Mouse (Mus musculus) liver, embryonic 11.5 days (tissue): ENCODE data around the gene Cks1b. TPM values are rescaled to one million over a fixed set of nuclear protein-coding genes. Genes with fewer than 3 reads are reported as not detected.
A peak's percentile ranks its signal among the peaks of the same experiment; 100 is the strongest.

Experiments used
- ATAC-seq: fragments of 200-750 bp; cut with Nextera tagmentation; replicated peaks from 2 replicates; pipeline ENCODE4 v1.8.0; 2017; ENCODE audit warnings: moderate number of reproducible peaks, mild to moderate bottlenecking, moderate TSS enrichment, moderate library complexity; ENCODE audit not compliant: low FRiP score
- DNase-seq: peaks from one replicate; pipeline ENCODE4 v3.0.0-alpha.2; 2017; ENCODE audit warnings: low spot score
- H3K27ac ChIP-seq: fragments of 300-500 bp; sonication (generic); 2 replicates; pipeline ENCODE4 v1.5.1; 2014; ENCODE audit warnings: mild to moderate bottlenecking, low read depth, low read length, control low read depth
- H3K27me3 ChIP-seq: fragments of 300-500 bp; sonication (generic); replicated peaks from 2 replicates; pipeline ENCODE4 v1.6.1; 2014; ENCODE audit warnings: low read length, mixed read lengths; ENCODE audit not compliant: control insufficient read depth, insufficient read depth
- H3K36me3 ChIP-seq: fragments of 300-500 bp; sonication (generic); 2 replicates; pipeline ENCODE4 v1.6.1; 2014; ENCODE audit warnings: mild to moderate bottlenecking, low read length, moderate library complexity, mixed read lengths; ENCODE audit not compliant: control insufficient read depth, insufficient read depth
- H3K4me1 ChIP-seq: fragments of 300-500 bp; sonication (generic); replicated peaks from 2 replicates; pipeline ENCODE4 v1.6.1; 2014; ENCODE audit warnings: low read length, mixed read lengths; ENCODE audit not compliant: control insufficient read depth, insufficient read depth
- H3K4me2 ChIP-seq: fragments of 300-500 bp; sonication (generic); 2 replicates; pipeline ENCODE4 v1.6.1; 2014; ENCODE audit warnings: mild to moderate bottlenecking, control low read depth, moderate library complexity
- H3K4me3 ChIP-seq: fragments of 300-500 bp; sonication (generic); 2 replicates; pipeline ENCODE4 v1.5.1; 2014; ENCODE audit warnings: low read depth, low read length, control low read depth
- H3K9ac ChIP-seq: fragments of 300-500 bp; sonication (generic); 2 replicates; pipeline ENCODE4 v1.6.1; 2014; ENCODE audit warnings: low read depth, low read length, control low read depth
- H3K9me3 ChIP-seq: fragments of 300-500 bp; sonication (generic); 2 replicates; pipeline ENCODE4 v1.6.1; 2016; ENCODE audit warnings: low read length, inconsistent platforms, mixed read lengths; ENCODE audit not compliant: control insufficient read depth
- WGBS: fragments of 180-500 bp; shearing (Covaris S2); extraction: QIAGEN DNeasy Blood & Tissue Kit; methylation state at CpG from one replicate; pipeline ENCODE4 v1.1.7; 2014; 5-methylcytosine and 5-hydroxymethylcytosine counted together
- polyA plus RNA-seq: library from polyadenylated mRNA; unstranded; fragments of >200 nt; fragmentation: Nextera tagmentation; extraction: Ambion mirVana; gene quantifications from 2 replicates; pipeline ENCODE4 v1.2.1, GENCODE M21; 2014

Cks1b gene
- polyA plus RNA-seq, 1 experiment from 2014 or later, result 498 TPM

- Histone ChIP-seq H3K36me3 (peaks cover 28% of the 10 kb centered on the region), H3K9ac (peak within 1 kb of the TSS; percentile 67), H3K9me3 (no peaks in the 10 kb centered on the region), H3K27me3 (no peaks in the 10 kb centered on the region), H3K4me1 (peaks cover 11% of the 10 kb centered on the region), H3K4me2 (peak within 1 kb of the TSS; percentile 85), H3K4me3 (peak within 1 kb of the TSS; percentile 67), H3K27ac (peak within 1 kb of the TSS; percentile 62)
- 5% methylated on average over 28 of the region's 28 CpGs for WGBS
- ATAC-seq (peak; percentile 100), DNase-seq (peak; percentile 90)
Measured at GRCm38 (mm10) chr3:89411490-89412393, 6.4 kb downstream of the Cks1b start, which contains the start of gene Flad1. Flad1 (minus strand) TSS chr3:89411870.

GRCm38 (mm10) chr3:89410864-89411263 is 7.3 kb downstream of the Cks1b start:
- no peak overlapping the region for H3K27ac ChIP-seq
- DNase-seq, result no peak
- 73% methylated on average over 10 of the region's 10 CpGs for WGBS
- peaks cover 6% of the 10 kb centered on the region for H3K4me1 ChIP-seq
- H3K36me3 ChIP-seq, result peaks cover 23% of the 10 kb centered on the region
- H3K9ac ChIP-seq, result peak overlapping the region; percentile 67
- peak overlapping the region; percentile 85 for H3K4me2 ChIP-seq
- no peaks in the 10 kb centered on the region for H3K27me3 ChIP-seq
- no peak for ATAC-seq
- peak overlapping the region; percentile 67 for H3K4me3 ChIP-seq
- no peaks in the 10 kb centered on the region for H3K9me3 ChIP-seq

- Histone ChIP-seq H3K4me2 (no peak overlapping the region), H3K9ac (no peak overlapping the region), H3K4me1 (peaks cover 6% of the 10 kb centered on the region), H3K9me3 (no peaks in the 10 kb centered on the region), H3K36me3 (peaks cover 21% of the 10 kb centered on the region), H3K27ac (no peak overlapping the region), H3K27me3 (no peaks in the 10 kb centered on the region), H3K4me3 (no peak overlapping the region)
- 93% methylated on average over 3 of the region's 3 CpGs for WGBS
- no peak for ATAC-seq
- no peak for DNase-seq
Measured at GRCm38 (mm10) chr3:89409701-89410100, 8.5 kb downstream of the Cks1b start.

- Histone ChIP-seq H3K36me3 (peaks cover 14% of the 10 kb centered on the region; the same call in 1 of the 2 replicates), H3K4me2 (no peak overlapping the region)
- 71% methylated on average over 16 of the region's 16 CpGs for WGBS
Measured at GRCm38 (mm10) chr3:89408448-89408847, 9.7 kb downstream of the Cks1b start.

GRCm38 (mm10) chr3:89406887-89407286 is 11.3 kb downstream of the Cks1b start:
- Histone ChIP-seq H3K27ac (no peak overlapping the region), H3K4me3 (no peak overlapping the region), H3K27me3 (no peaks in the 10 kb centered on the region), H3K9ac (no peak overlapping the region), H3K9me3 (no peaks in the 10 kb centered on the region), H3K36me3 (peaks cover 14% of the 10 kb centered on the region; the same call in 1 of the 2 replicates), H3K4me1 (peaks cover 6% of the 10 kb centered on the region), H3K4me2 (no peak overlapping the region)
- ATAC-seq (no peak), DNase-seq (no peak)
- WGBS, result 91% methylated on average over 6 of the region's 6 CpGs

More at GRCm38 (mm10) chr3:89408448-89408847, 9.7 kb downstream of the Cks1b start:
- Histone ChIP-seq H3K4me3 (no peak overlapping the region), H3K27ac (no peak overlapping the region), H3K9me3 (no peaks in the 10 kb centered on the region), H3K9ac (no peak overlapping the region), H3K27me3 (no peaks in the 10 kb centered on the region), H3K4me1 (peaks cover 6% of the 10 kb centered on the region)
- ATAC-seq (no peak), DNase-seq (no peak)

GRCm38 (mm10) chr3:89402693-89403092 is 15.5 kb downstream of the Cks1b start, which contains the start of gene Lenep:
Lenep (minus strand) TSS chr3:89402793.
- ATAC-seq (no peak), DNase-seq (no peak)
- WGBS, result 83% methylated on average over 5 of the region's 5 CpGs

GRCm38 (mm10) chr3:89401329-89401728 is 16.9 kb downstream of the Cks1b start:
- Histone ChIP-seq H3K36me3 (peaks cover 13% of the 10 kb centered on the region; the same call in 1 of the 2 replicates), H3K4me3 (no peak overlapping the region), H3K9ac (no peak overlapping the region), H3K27ac (no peak overlapping the region), H3K9me3 (no peaks in the 10 kb centered on the region), H3K4me2 (no peak overlapping the region), H3K27me3 (no peaks in the 10 kb centered on the region), H3K4me1 (peaks cover 4% of the 10 kb centered on the region)
- ATAC-seq (no peak), DNase-seq (no peak)
- WGBS, result 91% methylated on average over 7 of the region's 7 CpGs

More at GRCm38 (mm10) chr3:89402693-89403092, 15.5 kb downstream of the Cks1b start, which contains the start of gene Lenep:
- Histone ChIP-seq H3K9me3 (no peaks in the 10 kb centered on the region), H3K4me1 (no peaks in the 10 kb centered on the region), H3K36me3 (peaks cover 13% of the 10 kb centered on the region; the same call in 1 of the 2 replicates), H3K27ac (no peak within 1 kb of the TSS), H3K9ac (no peak within 1 kb of the TSS), H3K4me3 (no peak within 1 kb of the TSS), H3K4me2 (no peak within 1 kb of the TSS), H3K27me3 (no peaks in the 10 kb centered on the region)

- Histone ChIP-seq H3K9ac (peak overlapping the region; percentile 66; the same call in 1 of the 2 replicates), H3K27me3 (no peaks in the 10 kb centered on the region; the same call in 1 of the 2 replicates), H3K4me1 (peaks cover 23% of the 10 kb centered on the region), H3K27ac (no peak overlapping the region), H3K4me2 (peak overlapping the region; percentile 99), H3K4me3 (peak overlapping the region; percentile 64), H3K36me3 (no peaks in the 10 kb centered on the region), H3K9me3 (no peaks in the 10 kb centered on the region)
- DNase-seq (no peak), ATAC-seq (no peak)
- 0% methylated on average over 4 of the region's 4 CpGs for WGBS
Measured at GRCm38 (mm10) chr3:89396654-89397005, 21.6 kb downstream of the Cks1b start.
